Mouse (Mus musculus) small intestine, adult 2 months (tissue): ENCODE results near the gene Serinc3. TPM values are rescaled to one million over a fixed set of nuclear protein-coding genes. Genes with fewer than 3 reads are reported as not detected.
A peak's percentile ranks its signal among the peaks of the same experiment; 100 is the strongest.

ENCODE experiments used
- H3K27ac ChIP-seq: fragments of 200-500 bp; 2 replicates; pipeline ENCODE4 v1.5.1; 2012; ENCODE audit warnings: low read depth, low read length, control low read depth, inconsistent platforms; ENCODE audit not compliant: insufficient read depth
- H3K27me3 ChIP-seq: fragments of 200-500 bp; 2 replicates; pipeline ENCODE4 v1.6.1; 2012; ENCODE audit warnings: mild to moderate bottlenecking, moderate library complexity, low read length, inconsistent platforms; ENCODE audit not compliant: control insufficient read depth, insufficient read depth
- H3K36me3 ChIP-seq: fragments of 200-500 bp; 2 replicates; pipeline ENCODE4 v1.6.1; 2012; ENCODE audit warnings: mild to moderate bottlenecking, low read length, control low read depth, inconsistent platforms; ENCODE audit not compliant: control insufficient read depth, insufficient read depth
- H3K4me1 ChIP-seq: fragments of 200-500 bp; 2 replicates; pipeline ENCODE4 v1.6.1; 2012; ENCODE audit warnings: low read length, inconsistent platforms, mixed read lengths; ENCODE audit not compliant: control insufficient read depth, insufficient read depth, insufficient read length
- H3K4me3 ChIP-seq: fragments of 200-500 bp; 2 replicates; pipeline ENCODE4 v1.5.1; 2012; ENCODE audit warnings: low read depth, mild to moderate bottlenecking, control low read depth, inconsistent platforms, low read length, moderate library complexity
- CTCF ChIP-seq: fragments of 200-500 bp; IDR thresholded peaks from 2 replicates; pipeline ENCODE4 v1.5.1; 2012; ENCODE audit warnings: low read depth, mild to moderate bottlenecking, control low read depth, inconsistent platforms, low read length, moderate library complexity, mixed read lengths; ENCODE audit not compliant: insufficient replicate concordance, insufficient read length; ENCODE audit errors: extremely low read depth
- POLR2A ChIP-seq: fragments of 200-500 bp; IDR thresholded peaks from 2 replicates; pipeline ENCODE4 v1.6.1; 2012; ENCODE audit warnings: low read depth, mild to moderate bottlenecking, control low read depth, inconsistent platforms, low read length, moderate library complexity
- WGBS: fragments of 180-500 bp; shearing (Covaris S2); methylation state at CpG from one replicate; pipeline ENCODE4 v1.1.7; 2018; 5-methylcytosine and 5-hydroxymethylcytosine counted together
- polyA plus RNA-seq: library from polyadenylated mRNA; depleted of rRNA; stranded (reverse); fragments of >200 nt; gene quantifications from 2 replicates; pipeline ENCODE4 v1.2.3, GENCODE M21; 2012

Serinc3 gene
- polyA plus RNA-seq, 1 experiment: 262 TPM

DNA sequence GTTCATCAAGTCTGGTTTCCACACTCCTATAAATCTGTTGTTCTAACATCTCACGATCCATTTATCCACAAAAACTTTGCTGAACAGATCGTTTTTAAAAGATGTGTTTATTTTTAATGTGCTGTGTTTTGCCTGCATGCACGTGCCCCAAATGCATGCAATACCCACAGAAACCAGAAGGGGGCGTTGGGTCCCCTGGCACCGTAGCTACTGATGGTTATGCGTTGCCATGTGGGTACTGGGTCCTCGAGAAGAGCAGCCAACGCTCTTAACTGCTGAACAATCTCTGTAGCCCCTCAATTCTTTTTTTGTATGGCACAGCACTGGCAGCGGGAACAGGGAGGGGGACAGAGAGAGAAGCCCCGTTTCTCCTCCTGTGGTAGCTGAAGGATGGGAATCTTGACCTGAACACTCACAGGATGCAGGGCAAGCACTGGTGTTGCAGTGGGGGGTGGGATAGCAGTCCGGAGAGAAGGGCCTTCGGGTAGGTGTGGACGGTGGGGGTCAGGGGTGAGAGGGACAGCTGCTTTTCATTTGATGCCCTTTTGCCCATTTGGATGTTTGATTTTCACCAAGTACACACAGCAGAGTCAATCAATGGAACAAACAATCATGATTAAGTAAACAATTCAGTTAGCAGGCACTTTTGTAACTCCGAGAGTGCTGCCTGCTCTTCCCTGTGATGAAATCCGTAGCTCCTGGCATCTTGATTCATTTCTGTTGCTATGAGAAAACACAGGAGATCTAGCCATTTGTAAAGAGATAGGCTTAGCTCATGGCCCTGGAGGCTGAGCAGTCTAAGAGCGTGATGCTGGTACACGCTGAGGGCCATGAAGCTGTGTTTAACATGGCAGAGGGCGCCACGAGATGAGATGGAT lies 58.3 kb downstream of the Serinc3 start:
- H3K4me1 ChIP-seq: peaks cover 45% of the 10 kb centered on the region
- no peak overlapping the region for H3K4me3 ChIP-seq
- TF ChIP-seq CTCF: peak; percentile 89
- TF ChIP-seq POLR2A: no peak
- WGBS: 45% methylated on average over 19 of the region's 19 CpGs
- no peak overlapping the region for H3K27ac ChIP-seq
- H3K36me3 ChIP-seq: no peaks in the 10 kb centered on the region
- no peaks in the 10 kb centered on the region for H3K27me3 ChIP-seq

DNA sequence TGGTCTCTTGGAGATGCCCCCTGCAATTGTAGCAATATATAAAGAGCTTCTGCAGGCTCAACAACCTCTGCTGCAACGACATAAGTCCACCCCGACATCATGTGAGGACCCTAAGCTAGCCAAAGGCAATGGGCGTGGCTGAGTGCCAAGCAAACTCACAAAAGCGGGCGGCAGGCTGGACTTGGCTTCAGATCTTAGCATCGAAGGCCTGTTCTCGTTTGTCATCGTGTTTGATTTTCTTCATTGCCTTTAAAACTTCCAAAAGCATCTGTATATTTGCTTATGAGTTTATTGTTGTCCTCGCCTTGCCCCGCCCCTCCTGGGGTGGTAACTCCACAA lies 60.9 kb downstream of the Serinc3 start:
- WGBS: 38% methylated on average over 10 of the region's 10 CpGs
- Histone ChIP-seq H3K27me3 (no peaks in the 10 kb centered on the region), H3K36me3 (no peaks in the 10 kb centered on the region), H3K4me3 (no peak overlapping the region), H3K4me1 (peaks cover 39% of the 10 kb centered on the region), H3K27ac (peak overlapping the region; percentile 58)
- TF ChIP-seq POLR2A (no peak), CTCF (no peak)

DNA sequence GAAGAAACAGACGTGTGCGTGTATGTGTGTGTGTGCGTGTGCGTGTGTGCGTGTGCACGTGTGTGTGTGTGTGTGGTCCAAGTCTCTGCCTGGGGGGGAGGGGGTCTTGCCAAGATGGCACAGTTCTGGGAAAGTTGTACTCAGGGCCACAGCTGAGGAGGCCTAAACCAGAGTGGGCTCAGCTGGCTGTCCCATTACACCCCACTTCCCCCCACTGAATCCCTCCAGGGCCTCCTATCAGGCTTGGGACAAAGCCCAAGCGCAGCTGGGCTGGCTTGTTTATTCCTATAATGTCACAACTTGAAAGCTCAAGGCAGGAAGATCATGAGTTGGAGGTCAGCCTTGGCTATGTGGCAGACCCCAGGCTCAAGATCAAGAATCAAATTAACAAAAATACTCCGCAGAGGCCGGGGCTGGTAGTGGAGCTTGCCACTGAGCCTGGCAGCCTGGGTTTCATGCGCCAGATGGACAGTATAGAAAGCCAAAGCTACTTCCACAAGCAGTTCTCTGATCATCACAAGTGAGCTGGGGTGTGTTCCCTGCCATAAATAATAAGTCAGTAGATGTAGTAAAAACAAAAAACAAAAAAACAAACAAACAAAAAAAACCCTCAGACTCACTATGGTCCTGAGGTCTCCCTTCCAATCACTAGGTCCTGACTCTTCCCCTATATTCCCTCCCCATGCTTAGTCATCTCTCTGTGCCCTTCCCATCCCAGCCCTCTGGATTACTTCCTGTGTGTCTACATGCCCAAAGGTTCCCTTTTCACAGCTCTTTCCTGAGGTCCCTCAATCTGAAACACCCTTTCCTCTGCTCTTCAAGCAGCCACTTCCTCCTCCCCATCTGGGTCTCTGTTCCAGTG lies 61.5 kb downstream of the Serinc3 start:
- H3K4me3 ChIP-seq: no peak overlapping the region
- TF ChIP-seq POLR2A (no peak), CTCF (no peak)
- no peaks in the 10 kb centered on the region for H3K36me3 ChIP-seq
- peaks cover 40% of the 10 kb centered on the region for H3K4me1 ChIP-seq
- H3K27ac ChIP-seq: peak overlapping the region; percentile 58
- no peaks in the 10 kb centered on the region for H3K27me3 ChIP-seq
- 89% methylated on average over 10 of the region's 10 CpGs for WGBS

DNA sequence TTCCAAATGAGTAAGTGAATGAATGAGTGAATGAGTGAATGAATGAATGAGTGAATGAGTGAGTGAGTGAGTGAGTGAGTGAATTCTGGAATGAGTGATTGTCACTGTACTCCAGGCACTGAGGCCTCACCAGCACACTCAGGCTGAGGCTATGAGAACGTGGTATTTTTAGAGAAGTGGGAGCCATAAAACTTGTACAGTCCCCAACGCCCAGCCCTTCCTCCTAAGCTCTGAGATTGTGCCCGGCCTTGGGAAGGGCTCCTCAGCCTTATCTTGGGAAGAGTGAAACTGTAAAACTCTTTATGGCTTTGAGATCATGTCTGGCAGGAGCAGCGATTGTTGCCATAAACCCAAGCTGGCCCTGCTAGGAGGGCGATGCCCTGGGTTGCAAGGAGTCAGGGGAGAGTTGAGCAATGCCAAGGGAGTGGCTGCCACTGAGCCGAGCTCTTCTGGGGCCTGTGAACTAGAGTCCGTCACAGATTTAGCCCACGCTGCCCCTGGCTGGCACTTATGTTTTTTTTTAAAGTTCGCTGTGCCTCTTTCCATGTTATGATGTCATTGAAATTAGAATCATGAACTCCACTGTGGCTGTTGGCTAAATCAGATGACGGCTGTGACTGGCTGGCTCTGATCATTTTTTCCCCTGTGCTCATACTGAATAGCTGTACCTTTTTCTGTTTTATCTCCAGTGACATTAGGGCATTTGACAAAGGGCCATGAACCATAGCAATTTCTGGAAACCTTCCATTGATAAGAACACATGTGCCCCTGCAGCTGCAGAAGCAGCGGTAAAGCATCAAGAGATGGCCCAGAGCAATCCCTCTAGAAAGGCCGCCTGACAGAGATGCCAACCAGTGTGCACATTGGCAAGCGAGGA lies 64.6 kb downstream of the Serinc3 start:
- Histone ChIP-seq H3K4me3 (no peak overlapping the region), H3K36me3 (no peaks in the 10 kb centered on the region), H3K4me1 (peaks cover 55% of the 10 kb centered on the region), H3K27ac (peak overlapping the region; percentile 95), H3K27me3 (no peaks in the 10 kb centered on the region)
- TF ChIP-seq CTCF (no peak), POLR2A (no peak; the same call in 1 of the 2 replicates)
- 26% methylated on average over 13 of the region's 13 CpGs for WGBS

DNA sequence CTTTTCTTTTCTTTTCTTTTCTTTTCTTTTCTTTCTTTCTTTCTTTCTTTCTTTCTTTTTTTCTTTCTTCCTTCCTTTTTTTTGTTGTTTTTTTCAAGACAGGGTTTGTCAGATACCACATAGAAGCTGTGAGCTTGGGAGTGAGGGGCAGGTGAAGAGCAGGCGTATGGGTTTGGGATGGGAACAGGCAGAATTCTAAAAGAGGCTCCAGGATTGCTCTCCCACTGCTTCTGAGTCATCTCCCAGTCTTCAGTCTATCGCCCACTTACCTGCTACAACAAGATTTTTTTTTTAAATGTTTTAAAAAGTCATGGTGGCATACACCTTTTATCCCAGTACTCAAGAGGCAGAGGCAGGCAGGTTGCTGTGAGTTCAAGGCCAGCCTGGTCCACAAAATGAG lies 66.9 kb downstream of the Serinc3 start:
- no peak for TF ChIP-seq CTCF
- TF ChIP-seq POLR2A: no peak
- 91% methylated on average over 2 of the region's 2 CpGs for WGBS
- Histone ChIP-seq H3K27me3 (no peaks in the 10 kb centered on the region), H3K36me3 (no peaks in the 10 kb centered on the region), H3K4me3 (no peak overlapping the region), H3K27ac (peak overlapping the region; percentile 95), H3K4me1 (peaks cover 62% of the 10 kb centered on the region)

DNA sequence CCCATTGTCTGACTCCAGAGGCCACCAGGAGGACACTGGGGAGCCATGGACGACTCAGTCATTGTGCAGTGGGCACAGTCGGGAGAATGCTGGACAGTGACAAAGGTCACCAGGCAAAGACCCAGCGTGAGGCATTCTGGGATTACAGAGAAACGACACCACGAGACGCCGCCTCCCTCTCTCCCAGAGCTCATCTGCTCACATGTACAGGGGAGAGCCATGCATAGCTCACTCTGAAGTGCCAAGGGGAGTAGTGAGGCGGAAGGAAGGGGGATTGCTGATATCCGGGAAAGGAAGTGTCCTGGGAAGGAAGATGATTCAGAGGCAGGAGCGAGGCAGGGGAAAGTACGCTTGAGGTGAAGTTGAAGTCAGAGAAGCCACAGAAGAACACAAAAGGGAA lies 69.7 kb downstream of the Serinc3 start:
- Histone ChIP-seq H3K27ac (peak overlapping the region; percentile 97), H3K36me3 (peaks cover 22% of the 10 kb centered on the region), H3K27me3 (no peaks in the 10 kb centered on the region), H3K4me3 (peak overlapping the region; percentile 33), H3K4me1 (peaks cover 57% of the 10 kb centered on the region)
- TF ChIP-seq CTCF (no peak), POLR2A (0 out of 2 replicates have a peak, but pooled peaks have one; percentile 30)
- WGBS: 10% methylated on average over 11 of the region's 11 CpGs
